Mouse (Mus musculus) limb, embryonic 12.5 days (tissue): ENCODE data around the gene Col4a3bp. TPM values are rescaled to one million over a fixed set of nuclear protein-coding genes. Genes with fewer than 3 reads are reported as not detected.

Experiments used
- ATAC-seq: fragments of 200-750 bp; cut with Nextera tagmentation; 2 replicates; pipeline ENCODE4 v1.8.0; 2017; ENCODE audit warnings: low read depth, moderate TSS enrichment; ENCODE audit not compliant: insufficient number of reproducible peaks, insufficient read depth, low FRiP score, low TSS enrichment
- H3K27ac ChIP-seq: fragments of 300-500 bp; sonication (generic); 2 replicates; pipeline ENCODE4 v1.5.1; 2016; ENCODE audit warnings: mild to moderate bottlenecking, moderate library complexity
- H3K27me3 ChIP-seq: fragments of 300-500 bp; sonication (generic); 2 replicates; pipeline ENCODE4 v1.6.1; 2016; ENCODE audit warnings: mild to moderate bottlenecking, moderate library complexity
- H3K36me3 ChIP-seq: fragments of 300-500 bp; sonication (generic); 2 replicates; pipeline ENCODE4 v1.6.1; 2016; ENCODE audit warnings: mild to moderate bottlenecking, moderate library complexity
- H3K4me1 ChIP-seq: fragments of 300-500 bp; sonication (generic); replicated peaks from 2 replicates; pipeline ENCODE4 v1.6.1; 2016
- H3K4me2 ChIP-seq: fragments of 300-500 bp; sonication (generic); 2 replicates; pipeline ENCODE4 v1.6.1; 2016; ENCODE audit warnings: mild to moderate bottlenecking, moderate library complexity
- H3K4me3 ChIP-seq: fragments of 300-500 bp; sonication (generic); replicated peaks from 2 replicates; pipeline ENCODE4 v1.5.1; 2016; ENCODE audit warnings: mild to moderate bottlenecking
- H3K9ac ChIP-seq: fragments of 300-500 bp; sonication (generic); replicated peaks from 2 replicates; pipeline ENCODE4 v1.6.1; 2016; ENCODE audit warnings: mild to moderate bottlenecking, moderate library complexity
- H3K9me3 ChIP-seq: fragments of 300-500 bp; sonication (generic); 2 replicates; pipeline ENCODE4 v1.6.1; 2016; ENCODE audit warnings: mild to moderate bottlenecking, moderate library complexity
- WGBS: fragments of 180-500 bp; shearing (Covaris S2); methylation state at CpG from one replicate; pipeline ENCODE4 v1.1.7; 2016; 5-methylcytosine and 5-hydroxymethylcytosine counted together
- polyA plus RNA-seq: library from polyadenylated mRNA; unstranded; fragments of >200 nt; fragmentation: Nextera tagmentation; extraction: Ambion mirVana; gene quantifications from 2 replicates; pipeline ENCODE4 v1.2.1, GENCODE M21; 2016

Gene Col4a3bp
- polyA plus RNA-seq, 1 experiment from 2014 or later: 9.8 TPM

DNA sequence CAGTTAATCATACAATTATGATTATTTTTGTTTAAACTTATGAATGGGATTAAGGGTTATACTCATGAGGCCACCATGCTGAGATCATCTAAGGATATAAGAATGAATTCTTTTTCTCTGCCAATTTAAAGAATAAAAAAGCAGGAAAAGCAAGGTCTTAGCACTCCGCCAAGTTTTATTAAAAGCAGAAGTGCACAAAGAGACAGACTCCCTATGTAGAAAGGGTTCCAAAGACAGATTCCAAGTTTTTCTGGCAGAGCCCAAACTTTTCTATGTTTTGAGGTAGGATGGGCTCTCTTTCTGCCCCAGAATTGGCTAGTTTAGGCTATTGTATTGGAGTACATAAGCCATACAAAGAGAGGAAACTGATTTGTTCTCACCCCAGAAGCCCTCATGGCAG is 37.6 kb downstream of the Col4a3bp start:
- Histone ChIP-seq H3K4me3 (no peak overlapping the region), H3K9ac (no peak overlapping the region), H3K27me3 (no peaks in the 10 kb centered on the region), H3K9me3 (no peaks in the 10 kb centered on the region), H3K4me1 (no peaks in the 10 kb centered on the region), H3K4me2 (no peak overlapping the region), H3K36me3 (no peaks in the 10 kb centered on the region), H3K27ac (no peak overlapping the region)
- 65% methylated on average over 1 of the region's 1 CpGs for WGBS
- no peak for ATAC-seq

DNA sequence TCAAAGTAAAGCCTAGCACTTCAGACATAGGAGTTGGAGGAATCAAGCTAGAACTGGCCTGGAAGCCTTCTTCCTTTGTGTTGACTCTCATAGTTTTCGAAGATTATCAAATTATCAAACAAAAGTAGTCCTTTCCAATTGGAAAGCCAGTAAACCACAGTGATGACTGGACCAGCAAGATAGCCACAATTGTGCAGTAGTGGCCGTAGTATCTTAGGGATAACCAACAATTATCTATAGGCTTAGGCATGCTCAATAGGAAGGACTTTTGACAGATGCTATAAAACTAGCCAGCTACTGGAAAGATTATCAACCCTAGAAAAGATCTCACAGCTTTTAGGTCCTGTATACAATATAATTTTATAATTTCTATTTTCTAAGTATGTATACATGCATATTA is 41.8 kb downstream of the Col4a3bp start:
- Histone ChIP-seq H3K36me3 (no peaks in the 10 kb centered on the region), H3K9ac (no peak overlapping the region), H3K27ac (no peak overlapping the region), H3K4me2 (no peak overlapping the region), H3K27me3 (no peaks in the 10 kb centered on the region), H3K4me3 (no peak overlapping the region), H3K4me1 (no peaks in the 10 kb centered on the region), H3K9me3 (no peaks in the 10 kb centered on the region)
- WGBS: 90% methylated on average over 2 of the region's 2 CpGs
- ATAC-seq: no peak

DNA sequence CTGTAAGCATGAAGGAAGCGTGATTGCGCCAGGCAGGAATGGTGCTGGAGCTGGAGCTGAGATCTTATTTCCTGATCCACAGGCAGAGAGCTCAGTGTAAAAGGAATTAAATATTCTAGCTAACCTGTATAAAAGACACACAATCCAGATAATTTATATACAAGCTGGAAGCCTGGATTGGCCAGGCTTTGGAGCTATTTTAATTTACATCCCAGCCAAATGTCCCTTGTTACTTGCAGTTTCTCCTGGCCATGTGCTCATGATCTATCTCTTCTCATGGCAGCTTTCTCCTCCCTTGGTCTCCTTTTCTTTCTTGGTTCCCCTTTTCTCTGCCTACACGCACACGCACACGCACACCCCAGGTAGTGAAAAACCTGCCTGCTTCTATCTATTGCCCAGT is 44.1 kb downstream of the Col4a3bp start:
- H3K9ac ChIP-seq: no peak overlapping the region
- ATAC-seq: no peak
- H3K27me3 ChIP-seq: no peaks in the 10 kb centered on the region
- H3K36me3 ChIP-seq: no peaks in the 10 kb centered on the region
- H3K4me2 ChIP-seq: no peak overlapping the region
- 95% methylated on average over 5 of the region's 5 CpGs for WGBS
- H3K27ac ChIP-seq: no peak overlapping the region
- no peaks in the 10 kb centered on the region for H3K4me1 ChIP-seq
- H3K9me3 ChIP-seq: no peaks in the 10 kb centered on the region
- no peak overlapping the region for H3K4me3 ChIP-seq

DNA sequence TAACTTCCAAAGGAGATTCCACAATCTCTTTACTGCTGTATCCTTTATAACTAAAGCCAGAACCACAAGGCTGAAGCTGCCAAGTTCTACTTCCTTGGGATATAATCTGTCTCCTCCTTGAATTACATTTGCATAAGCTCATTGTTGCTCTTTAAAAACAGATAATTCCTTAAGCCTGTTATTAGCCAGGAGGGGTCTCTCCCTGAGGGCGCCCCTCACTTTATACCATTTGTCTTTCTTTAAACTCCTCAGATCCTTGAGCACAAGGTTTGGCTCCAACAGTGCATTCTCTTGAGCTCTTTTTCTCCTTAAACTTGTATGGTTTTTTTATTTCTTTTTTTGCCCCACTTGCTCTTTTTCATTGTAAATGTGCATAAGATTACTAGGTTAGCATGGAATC is 46.2 kb downstream of the Col4a3bp start:
- H3K27ac ChIP-seq: no peak overlapping the region
- H3K27me3 ChIP-seq: no peaks in the 10 kb centered on the region
- 84% methylated on average over 1 of the region's 1 CpGs for WGBS
- H3K9ac ChIP-seq: no peak overlapping the region
- H3K4me3 ChIP-seq: no peak overlapping the region
- no peaks in the 10 kb centered on the region for H3K4me1 ChIP-seq
- no peaks in the 10 kb centered on the region for H3K36me3 ChIP-seq
- no peaks in the 10 kb centered on the region for H3K9me3 ChIP-seq
- H3K4me2 ChIP-seq: no peak overlapping the region
- ATAC-seq: no peak

DNA sequence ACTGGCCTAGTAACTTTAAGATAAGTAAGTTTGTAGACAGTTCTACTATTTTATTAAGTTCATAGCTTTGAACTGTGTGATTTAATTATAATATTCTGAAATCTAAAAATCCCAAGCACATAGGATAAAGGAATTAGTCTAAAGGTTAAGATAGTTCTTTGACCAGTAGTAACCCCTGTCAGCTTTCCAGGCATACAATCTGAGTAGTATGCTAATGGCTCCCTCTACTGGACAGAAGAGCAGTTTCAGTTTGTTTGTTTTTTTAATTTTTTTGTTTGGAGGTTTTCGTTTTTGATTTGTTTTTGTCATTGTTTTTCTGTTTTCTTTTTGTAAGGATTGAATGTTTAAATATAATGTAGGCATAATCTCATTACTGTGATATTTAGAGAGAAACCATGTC is 51.2 kb downstream of the Col4a3bp start:
- Histone ChIP-seq H3K27ac (no peak overlapping the region), H3K4me1 (no peaks in the 10 kb centered on the region), H3K9ac (no peak overlapping the region), H3K36me3 (no peaks in the 10 kb centered on the region), H3K9me3 (no peaks in the 10 kb centered on the region), H3K4me3 (no peak overlapping the region), H3K27me3 (no peaks in the 10 kb centered on the region), H3K4me2 (no peak overlapping the region)
- 13% methylated on average over 1 of the region's 1 CpGs for WGBS
- ATAC-seq: no peak

DNA sequence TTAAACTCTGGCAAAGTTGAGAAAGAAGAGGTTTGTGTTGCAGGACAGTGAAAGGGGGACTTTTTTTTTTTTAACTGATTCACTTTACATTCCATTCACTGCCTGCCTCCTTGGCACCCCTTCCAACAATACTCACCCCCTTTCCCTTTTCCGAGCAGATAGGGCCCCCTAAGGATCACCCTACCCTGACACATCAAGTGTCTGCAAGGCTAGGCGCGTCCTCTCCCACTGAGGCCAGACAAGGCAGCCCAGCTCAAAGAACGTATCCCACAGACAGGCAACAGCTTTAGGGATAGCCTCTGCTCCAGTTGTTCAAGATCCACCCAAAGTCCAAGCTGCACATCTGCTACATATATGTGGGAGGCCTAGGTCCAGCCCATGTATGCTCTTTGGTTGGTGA is 51.7 kb downstream of the Col4a3bp start:
- Histone ChIP-seq H3K9me3 (no peaks in the 10 kb centered on the region), H3K9ac (no peak overlapping the region), H3K27me3 (no peaks in the 10 kb centered on the region), H3K4me1 (no peaks in the 10 kb centered on the region), H3K4me3 (no peak overlapping the region), H3K36me3 (peaks cover under 1% of the 10 kb centered on the region; the same call in 1 of the 2 replicates), H3K4me2 (no peak overlapping the region), H3K27ac (no peak overlapping the region)
- 82% methylated on average over 4 of the region's 4 CpGs for WGBS
- ATAC-seq: no peak

DNA sequence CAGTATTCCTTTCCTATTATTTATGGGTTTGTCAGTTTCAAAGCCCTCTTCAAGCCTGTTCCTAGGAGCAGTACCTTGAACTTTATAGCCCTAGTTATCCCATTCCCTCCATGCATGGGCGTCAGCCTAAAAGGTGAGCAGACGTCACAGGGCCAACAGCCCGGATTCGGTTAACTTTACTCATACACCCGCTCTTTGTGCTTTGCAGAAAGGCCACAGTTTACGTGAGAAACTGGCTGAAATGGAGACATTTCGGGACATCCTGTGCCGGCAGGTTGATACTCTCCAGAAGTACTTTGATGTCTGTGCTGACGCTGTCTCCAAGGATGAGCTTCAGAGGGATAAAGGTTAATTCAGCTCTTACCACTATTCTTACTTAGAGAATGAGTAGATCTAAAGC is 56.8 kb downstream of the Col4a3bp start:
- Histone ChIP-seq H3K4me1 (no peaks in the 10 kb centered on the region), H3K4me3 (no peak overlapping the region), H3K9ac (no peak overlapping the region), H3K27ac (no peak overlapping the region), H3K4me2 (no peak overlapping the region), H3K36me3 (peaks cover 13% of the 10 kb centered on the region), H3K9me3 (no peaks in the 10 kb centered on the region), H3K27me3 (no peaks in the 10 kb centered on the region)
- no peak for ATAC-seq
- WGBS: 82% methylated on average over 9 of the region's 9 CpGs

DNA sequence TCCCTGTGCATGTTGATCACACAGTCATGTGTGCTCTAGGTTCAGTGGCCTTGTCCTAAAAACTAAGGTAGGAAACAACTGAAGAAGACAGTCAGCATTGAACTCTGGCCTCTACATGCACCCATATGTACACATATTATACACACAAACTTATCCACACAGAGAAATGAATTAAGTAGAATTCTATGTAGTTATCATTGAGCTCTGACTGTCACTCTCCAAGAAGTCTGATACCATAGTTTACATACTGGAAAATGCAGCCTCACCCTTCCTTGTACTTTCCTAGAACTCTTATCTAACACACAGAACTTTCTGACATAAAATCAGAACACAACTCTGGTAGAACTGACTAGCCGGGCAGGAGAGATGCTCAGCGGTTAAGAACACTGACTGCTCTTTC is 61.8 kb downstream of the Col4a3bp start:
- Histone ChIP-seq H3K27ac (no peak overlapping the region), H3K27me3 (no peaks in the 10 kb centered on the region), H3K4me1 (no peaks in the 10 kb centered on the region), H3K9ac (no peak overlapping the region), H3K4me3 (no peak overlapping the region), H3K9me3 (no peaks in the 10 kb centered on the region), H3K4me2 (no peak overlapping the region), H3K36me3 (peaks cover 30% of the 10 kb centered on the region)
- WGBS: 95% methylated on average over 2 of the region's 2 CpGs
- ATAC-seq: no peak

DNA sequence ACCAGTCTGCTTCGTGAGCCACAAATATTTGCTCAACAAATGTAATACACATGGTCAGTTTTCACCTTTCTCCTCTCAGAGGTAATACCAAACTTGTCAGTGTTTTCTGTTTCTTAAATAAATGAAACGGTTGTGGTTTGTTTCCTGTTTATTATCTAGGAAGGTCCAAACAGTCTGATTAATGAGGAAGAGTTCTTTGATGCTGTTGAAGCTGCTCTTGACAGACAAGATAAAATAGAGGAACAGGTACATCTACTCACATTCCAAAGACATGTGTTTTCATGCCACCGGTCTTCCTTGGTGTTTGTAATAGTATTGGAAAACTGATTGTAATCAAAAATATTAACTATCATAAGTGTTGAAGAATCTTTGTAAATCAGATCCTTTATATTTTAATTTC is 72.2 kb downstream of the Col4a3bp start:
- Histone ChIP-seq H3K27me3 (no peaks in the 10 kb centered on the region), H3K4me1 (peaks cover 6% of the 10 kb centered on the region; the same call in 1 of the 2 replicates), H3K4me3 (no peak overlapping the region), H3K9me3 (no peaks in the 10 kb centered on the region), H3K27ac (no peak overlapping the region), H3K36me3 (peaks cover 24% of the 10 kb centered on the region; the same call in 1 of the 2 replicates), H3K4me2 (no peak overlapping the region), H3K9ac (no peak overlapping the region)
- 91% methylated on average over 3 of the region's 3 CpGs for WGBS
- no peak for ATAC-seq

DNA sequence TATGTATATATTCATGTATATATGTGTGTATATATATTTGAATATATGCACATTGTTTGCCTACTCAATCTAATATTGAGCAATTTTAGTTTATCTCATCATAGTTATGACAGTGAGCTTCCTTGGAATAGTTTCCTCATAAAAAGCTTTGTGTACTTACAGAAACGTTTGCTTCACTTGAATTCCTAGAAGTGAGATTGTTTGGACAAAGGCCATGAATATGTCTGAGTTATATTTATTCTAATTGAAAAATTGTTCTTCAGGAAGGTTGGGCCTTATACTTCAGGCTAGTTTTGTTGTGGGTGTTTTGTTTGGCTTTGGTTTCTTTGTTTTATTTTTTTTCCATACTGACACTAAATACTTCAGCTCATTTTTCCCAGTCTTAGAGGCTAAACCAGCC is 78.5 kb downstream of the Col4a3bp start:
- no peak overlapping the region for H3K4me3 ChIP-seq
- ATAC-seq: no peak
- H3K4me2 ChIP-seq: no peak overlapping the region
- peaks cover 8% of the 10 kb centered on the region; the same call in 1 of the 2 replicates for H3K36me3 ChIP-seq
- WGBS: 78% methylated on average over 1 of the region's 1 CpGs
- no peaks in the 10 kb centered on the region for H3K9me3 ChIP-seq
- no peaks in the 10 kb centered on the region for H3K27me3 ChIP-seq
- H3K4me1 ChIP-seq: peaks cover 5% of the 10 kb centered on the region; the same call in 1 of the 2 replicates
- H3K27ac ChIP-seq: no peak overlapping the region
- no peak overlapping the region for H3K9ac ChIP-seq

DNA sequence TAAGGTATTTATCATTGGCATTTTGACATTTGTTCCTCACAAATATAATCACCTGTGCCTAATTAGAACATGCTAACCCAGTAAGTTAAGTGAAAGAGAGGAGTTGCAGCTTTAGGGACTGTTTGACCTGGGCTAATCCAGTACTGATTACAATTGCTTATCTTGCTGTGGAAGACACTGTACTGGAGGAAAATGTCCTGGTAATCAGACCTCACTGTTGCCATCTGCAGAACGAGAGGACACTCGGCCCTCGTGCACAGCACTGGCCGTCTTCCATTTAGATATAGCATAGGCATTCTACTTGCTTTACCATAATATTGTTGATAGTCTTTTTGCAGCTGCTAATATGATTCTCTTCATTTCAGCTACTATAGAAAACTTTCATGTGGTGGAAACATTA is 88.0 kb downstream of the Col4a3bp start:
- H3K36me3 ChIP-seq: peaks cover 32% of the 10 kb centered on the region

DNA sequence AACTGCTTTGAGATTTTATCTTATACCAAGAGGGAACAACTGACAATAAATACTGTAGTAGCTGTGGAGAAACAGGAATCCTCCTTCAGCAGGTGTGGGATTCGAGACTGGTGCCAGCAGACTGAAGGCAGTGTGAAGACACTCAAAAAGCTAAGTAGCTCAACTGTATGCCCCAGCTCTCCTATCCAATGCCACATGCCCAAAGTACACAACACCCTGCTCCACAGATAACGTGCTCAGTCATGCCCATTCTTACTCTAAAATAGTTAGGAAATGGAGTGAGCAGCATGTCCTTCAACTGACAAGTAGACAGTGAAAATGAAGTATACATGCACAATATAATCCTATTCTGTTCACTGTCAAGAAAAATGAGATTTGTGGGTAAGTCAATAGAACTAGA is 101.8 kb downstream of the Col4a3bp start:
- 79% methylated on average over 2 of the region's 2 CpGs for WGBS
- H3K9ac ChIP-seq: no peak overlapping the region
- no peaks in the 10 kb centered on the region for H3K4me1 ChIP-seq
- no peaks in the 10 kb centered on the region for H3K9me3 ChIP-seq
- no peak for ATAC-seq
- H3K27me3 ChIP-seq: no peaks in the 10 kb centered on the region
- no peak overlapping the region for H3K4me2 ChIP-seq
- H3K4me3 ChIP-seq: no peak overlapping the region
- no peak overlapping the region for H3K27ac ChIP-seq
- H3K36me3 ChIP-seq: peaks cover 19% of the 10 kb centered on the region

More for the DNA sequence above, 88.0 kb downstream of the Col4a3bp start:
- Histone ChIP-seq H3K9ac (no peak overlapping the region), H3K4me1 (no peaks in the 10 kb centered on the region), H3K27ac (no peak overlapping the region), H3K27me3 (no peaks in the 10 kb centered on the region), H3K4me2 (no peak overlapping the region), H3K9me3 (no peaks in the 10 kb centered on the region), H3K4me3 (no peak overlapping the region)
- no peak for ATAC-seq
- 97% methylated on average over 4 of the region's 4 CpGs for WGBS
